Mouse (Mus musculus) liver, embryonic 16.5 days (tissue): ENCODE data around the gene AI464131. TPM values are rescaled to one million over a fixed set of nuclear protein-coding genes. Genes with fewer than 3 reads are reported as not detected.

Experiments used
- ATAC-seq: fragments of 200-750 bp; cut with Nextera tagmentation; 2 replicates; pipeline ENCODE4 v1.8.0; 2017; ENCODE audit warnings: low read depth, mild to moderate bottlenecking, moderate number of reproducible peaks, moderate library complexity
- H3K27ac ChIP-seq: fragments of 300-500 bp; sonication (generic); 2 replicates; pipeline ENCODE4 v1.5.1; 2014; ENCODE audit warnings: mild to moderate bottlenecking, low read length
- H3K27me3 ChIP-seq: fragments of 300-500 bp; sonication (generic); 2 replicates; pipeline ENCODE4 v1.6.1; 2014; ENCODE audit warnings: low read depth, low read length, mixed read lengths; ENCODE audit not compliant: control insufficient read depth, insufficient read depth
- H3K36me3 ChIP-seq: fragments of 300-500 bp; sonication (generic); 2 replicates; pipeline ENCODE4 v1.6.1; 2014; ENCODE audit warnings: mild to moderate bottlenecking; ENCODE audit not compliant: control insufficient read depth, insufficient read depth
- H3K4me1 ChIP-seq: fragments of 300-500 bp; sonication (generic); 2 replicates; pipeline ENCODE4 v1.6.1; 2014; ENCODE audit warnings: low read depth, low read length, mixed read lengths; ENCODE audit not compliant: control insufficient read depth
- H3K4me2 ChIP-seq: fragments of 300-500 bp; sonication (generic); 2 replicates; pipeline ENCODE4 v1.6.1; 2014; ENCODE audit warnings: low read depth, low read length, mixed read lengths
- H3K4me3 ChIP-seq: fragments of 300-500 bp; sonication (generic); 2 replicates; pipeline ENCODE4 v1.5.1; 2014; ENCODE audit warnings: low read depth, mild to moderate bottlenecking, low read length
- H3K9ac ChIP-seq: fragments of 300-500 bp; sonication (generic); 2 replicates; pipeline ENCODE4 v1.6.1; 2014; ENCODE audit warnings: low read depth, low read length
- H3K9me3 ChIP-seq: fragments of 300-500 bp; sonication (generic); replicated peaks from 2 replicates; pipeline ENCODE4 v1.6.1; 2016; ENCODE audit warnings: low read length; ENCODE audit not compliant: control insufficient read depth
- WGBS: fragments of 180-500 bp; shearing (Covaris S2); extraction: QIAGEN DNeasy Blood & Tissue Kit; methylation state at CpG from one replicate; pipeline ENCODE4 v1.1.7; 2014; ENCODE audit not compliant: insufficient replicate concordance; 5-methylcytosine and 5-hydroxymethylcytosine counted together
- polyA plus RNA-seq: library from polyadenylated mRNA; unstranded; fragments of >200 nt; fragmentation: Nextera tagmentation; extraction: Ambion mirVana; gene quantifications from 2 replicates; pipeline ENCODE4 v1.2.1, GENCODE M21; 2015

AI464131 gene
- polyA plus RNA-seq: 1.6 and 1.8 TPM in 2 replicates

DNA sequence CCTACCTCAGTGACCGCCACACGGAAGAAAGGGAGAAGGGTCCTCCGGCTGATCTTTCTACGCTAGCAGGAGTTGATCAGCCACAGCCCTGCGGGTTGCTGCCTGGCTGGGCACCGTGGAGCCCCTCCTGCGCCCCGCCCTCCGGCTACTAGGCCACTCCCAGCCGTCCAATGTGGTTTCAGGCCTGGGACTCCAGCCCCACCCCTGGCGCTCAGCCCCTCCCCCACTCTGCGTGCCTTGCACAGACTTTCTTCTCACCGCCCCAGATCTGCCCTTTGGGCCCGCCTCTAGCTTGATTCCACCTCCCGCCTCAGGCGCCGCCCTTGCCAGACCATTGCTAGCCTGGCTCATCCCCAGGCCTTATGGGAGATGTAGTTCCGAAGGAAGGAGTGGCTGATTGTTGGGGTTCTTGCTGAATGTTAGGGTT is at the start of gene AI464131:
Gene AI464131 (minus strand): TSS at position 91 of the 427 bp plus-strand sequence.
- peak within 1 kb of the TSS; percentile 52 for H3K9ac ChIP-seq

GRCm38 (mm10) chr4:41552529-41552928 is 49.7 kb upstream of the AI464131 start:
- Histone ChIP-seq H3K9ac (no peak overlapping the region), H3K4me2 (no peak overlapping the region), H3K9me3 (no peaks in the 10 kb centered on the region), H3K4me1 (no peaks in the 10 kb centered on the region), H3K27ac (no peak overlapping the region), H3K27me3 (no peaks in the 10 kb centered on the region), H3K36me3 (no peaks in the 10 kb centered on the region), H3K4me3 (no peak overlapping the region)
- 30% methylated on average over 6 of the region's 6 CpGs for WGBS
- no peak for ATAC-seq

More for the DNA sequence above, at the start of gene AI464131:
- no peak within 1 kb of the TSS for H3K27ac ChIP-seq
- peaks cover 27% of the 10 kb centered on the region for H3K4me1 ChIP-seq
- H3K4me3 ChIP-seq: peak within 1 kb of the TSS; percentile 52
- WGBS: 1% methylated on average over 18 of the region's 18 CpGs
- no peaks in the 10 kb centered on the region for H3K36me3 ChIP-seq
- H3K4me2 ChIP-seq: peak within 1 kb of the TSS; percentile 61
- peaks cover 57% of the 10 kb centered on the region for H3K27me3 ChIP-seq
- ATAC-seq: peak; percentile 95
- H3K9me3 ChIP-seq: no peaks in the 10 kb centered on the region

DNA sequence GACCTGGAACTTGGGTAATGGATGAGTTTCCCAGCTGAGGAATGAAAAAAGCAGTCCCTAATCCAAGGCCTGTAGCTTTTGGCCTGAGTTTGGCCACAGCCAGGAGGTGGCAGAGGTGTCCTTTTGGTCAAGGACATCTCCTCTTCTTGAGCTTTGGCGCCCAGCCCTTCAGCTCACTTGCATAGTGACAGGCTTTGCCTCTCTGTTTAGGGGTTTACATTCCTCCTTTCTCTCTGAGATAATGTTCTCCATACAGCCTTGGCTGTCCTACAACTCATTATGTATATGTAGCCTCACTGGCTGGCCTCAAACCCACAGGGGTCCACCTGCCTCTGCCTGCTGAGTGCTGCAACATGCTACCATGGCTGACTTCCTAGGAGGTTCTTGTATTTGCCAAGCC is 44.2 kb upstream of the AI464131 start:
- Histone ChIP-seq H3K27me3 (no peaks in the 10 kb centered on the region), H3K4me1 (no peaks in the 10 kb centered on the region), H3K4me2 (no peak overlapping the region), H3K9me3 (no peaks in the 10 kb centered on the region), H3K4me3 (no peak overlapping the region), H3K27ac (no peak overlapping the region), H3K9ac (no peak overlapping the region), H3K36me3 (no peaks in the 10 kb centered on the region)
- WGBS: 36% methylated on average over 1 of the region's 1 CpGs
- no peak for ATAC-seq

GRCm38 (mm10) chr4:41545985-41546384 is 43.1 kb upstream of the AI464131 start:
- H3K36me3 ChIP-seq: no peaks in the 10 kb centered on the region
- H3K9ac ChIP-seq: no peak overlapping the region
- no peaks in the 10 kb centered on the region for H3K9me3 ChIP-seq
- no peak overlapping the region for H3K4me2 ChIP-seq
- no peaks in the 10 kb centered on the region for H3K27me3 ChIP-seq
- no peak for ATAC-seq
- no peak overlapping the region for H3K4me3 ChIP-seq
- H3K4me1 ChIP-seq: no peaks in the 10 kb centered on the region
- no peak overlapping the region for H3K27ac ChIP-seq
- 18% methylated on average over 8 of the region's 8 CpGs for WGBS

DNA sequence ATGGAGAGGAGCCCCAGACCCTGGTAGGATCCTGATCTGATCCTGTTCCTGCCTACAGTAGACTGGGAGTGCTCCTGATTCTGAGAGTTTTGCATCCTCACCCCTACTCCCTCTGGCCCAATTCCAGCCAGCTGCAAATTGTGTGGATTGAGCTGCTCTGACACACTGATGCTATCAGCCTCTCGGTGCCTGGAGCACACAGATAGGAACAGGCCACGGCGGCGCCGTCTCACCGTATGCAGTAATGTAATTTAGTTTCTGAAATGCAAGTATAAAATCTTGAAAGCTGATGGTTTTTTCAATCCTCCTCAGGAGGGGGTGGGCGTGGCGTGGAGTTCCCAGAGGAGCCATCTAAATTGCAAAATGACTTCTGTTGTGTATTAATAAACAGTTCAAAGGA is 39.3 kb upstream of the AI464131 start:
- WGBS: 68% methylated on average over 8 of the region's 8 CpGs
- H3K4me3 ChIP-seq: no peak overlapping the region
- no peaks in the 10 kb centered on the region for H3K36me3 ChIP-seq
- no peak overlapping the region for H3K9ac ChIP-seq
- no peaks in the 10 kb centered on the region for H3K9me3 ChIP-seq
- H3K4me2 ChIP-seq: no peak overlapping the region
- H3K27me3 ChIP-seq: no peaks in the 10 kb centered on the region
- H3K27ac ChIP-seq: no peak overlapping the region
- no peaks in the 10 kb centered on the region for H3K4me1 ChIP-seq
- no peak for ATAC-seq

- Histone ChIP-seq H3K4me2 (no peak overlapping the region), H3K4me3 (no peak overlapping the region), H3K27ac (no peak overlapping the region), H3K9me3 (no peaks in the 10 kb centered on the region), H3K4me1 (no peaks in the 10 kb centered on the region), H3K9ac (no peak overlapping the region), H3K27me3 (no peaks in the 10 kb centered on the region), H3K36me3 (no peaks in the 10 kb centered on the region)
- WGBS: 53% methylated on average over 5 of the region's 5 CpGs
- no peak for ATAC-seq
These were observed 32.0 kb upstream of the AI464131 start for GRCm38 (mm10) chr4:41534866-41535265.

DNA sequence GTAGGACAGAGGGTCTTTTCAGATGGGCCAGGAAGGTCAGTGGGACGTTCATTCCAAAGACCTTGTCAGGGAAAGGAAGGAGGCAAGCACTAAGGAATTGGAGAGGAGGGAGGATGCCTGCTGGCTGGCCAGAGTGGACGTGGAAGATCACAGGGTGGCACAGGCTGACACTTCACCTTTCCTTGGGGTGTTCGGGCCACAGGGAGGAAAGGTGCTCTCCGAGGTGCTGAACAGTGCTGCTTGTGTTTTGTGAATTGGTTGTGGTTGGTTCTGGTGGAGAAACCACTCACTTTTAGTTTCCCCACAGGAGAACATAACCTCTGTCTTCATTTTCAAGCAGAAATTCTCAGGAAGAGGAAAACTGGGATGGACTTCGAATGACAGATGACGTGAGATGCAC is 29.5 kb upstream of the AI464131 start:
- Histone ChIP-seq H3K4me2 (no peak overlapping the region), H3K9me3 (no peaks in the 10 kb centered on the region), H3K27me3 (no peaks in the 10 kb centered on the region), H3K27ac (no peak overlapping the region), H3K9ac (no peak overlapping the region), H3K4me3 (no peak overlapping the region), H3K4me1 (no peaks in the 10 kb centered on the region), H3K36me3 (no peaks in the 10 kb centered on the region)
- WGBS: 16% methylated on average over 6 of the region's 6 CpGs
- ATAC-seq: no peak

GRCm38 (mm10) chr4:41527996-41528395 is 25.1 kb upstream of the AI464131 start:
- H3K36me3 ChIP-seq: no peaks in the 10 kb centered on the region
- no peak overlapping the region for H3K4me2 ChIP-seq
- no peaks in the 10 kb centered on the region for H3K9me3 ChIP-seq
- H3K4me3 ChIP-seq: no peak overlapping the region
- 46% methylated on average over 8 of the region's 8 CpGs for WGBS
- no peak overlapping the region for H3K27ac ChIP-seq
- H3K4me1 ChIP-seq: no peaks in the 10 kb centered on the region
- no peaks in the 10 kb centered on the region; the same call in 1 of the 2 replicates for H3K27me3 ChIP-seq
- no peak overlapping the region for H3K9ac ChIP-seq
- no peak for ATAC-seq

DNA sequence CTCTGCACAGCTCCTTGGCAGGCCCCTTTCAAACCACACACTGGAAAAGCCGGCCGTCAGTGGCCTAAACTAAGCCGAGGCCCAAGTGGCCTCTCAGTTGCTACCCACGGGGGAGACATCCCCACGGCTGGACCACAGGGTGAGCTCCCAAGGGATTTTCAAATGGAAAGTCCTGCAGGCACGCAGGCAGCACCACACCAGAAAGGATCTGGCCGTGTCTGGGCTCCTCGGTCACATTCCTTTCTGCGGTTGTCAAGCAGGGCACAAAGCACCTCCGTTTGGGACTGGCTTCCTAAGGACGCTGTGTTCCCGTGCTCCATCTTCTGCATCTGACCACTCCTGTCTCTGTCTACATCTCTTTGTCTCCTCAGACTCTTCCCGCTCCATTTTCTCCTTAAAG is 24.2 kb upstream of the AI464131 start:
- H3K36me3 ChIP-seq: no peaks in the 10 kb centered on the region
- no peaks in the 10 kb centered on the region for H3K9me3 ChIP-seq
- no peaks in the 10 kb centered on the region; the same call in 1 of the 2 replicates for H3K27me3 ChIP-seq
- H3K9ac ChIP-seq: no peak overlapping the region
- H3K4me3 ChIP-seq: no peak overlapping the region
- H3K4me2 ChIP-seq: no peak overlapping the region
- H3K27ac ChIP-seq: no peak overlapping the region
- WGBS: 56% methylated on average over 13 of the region's 13 CpGs
- H3K4me1 ChIP-seq: no peaks in the 10 kb centered on the region
- no peak for ATAC-seq
